Mouse (Mus musculus) bone marrow macrophage, adult 2 months (primary cell): ENCODE data around the gene Zdhhc19.

Source experiments
- CTCF ChIP-seq: IDR thresholded peaks from 2 replicates; pipeline ENCODE4 v1.5.1; 2012; ENCODE audit warnings: low read depth, mild to moderate bottlenecking, low read length, moderate library complexity
- POLR2A ChIP-seq: IDR thresholded peaks from 2 replicates; pipeline ENCODE4 v1.6.1; 2012; ENCODE audit warnings: mild to moderate bottlenecking, low read depth, low read length, borderline replicate concordance

DNA sequence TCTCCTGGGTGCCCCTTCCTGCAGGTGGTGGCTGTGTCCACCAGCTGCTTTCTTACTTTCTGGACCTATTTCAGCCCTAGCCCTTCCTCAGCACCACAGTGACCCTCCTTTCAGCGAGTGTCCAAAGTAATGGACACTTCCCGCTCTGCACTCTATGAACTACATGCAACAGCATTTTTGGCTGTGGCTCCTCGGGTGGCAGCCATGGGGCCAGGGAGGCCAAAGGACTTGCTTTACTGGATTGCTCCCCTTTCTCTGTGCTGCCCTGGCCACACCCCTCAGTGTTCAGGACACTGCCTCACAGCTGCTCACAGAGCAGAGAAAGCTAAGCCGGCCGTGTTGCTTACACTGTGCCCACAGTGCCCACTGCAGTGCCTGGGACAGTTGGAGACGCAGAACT is 7.6 kb downstream of the Zdhhc19 start:
- no peak for TF ChIP-seq CTCF
- TF ChIP-seq POLR2A = no peak
